Mouse (Mus musculus) E14TG2a.4 (cell line): ENCODE results near the gene Lrrc75a.

Source experiments
- CTCF ChIP-seq: conservative IDR thresholded peaks from 2 replicates; pipeline ENCODE4 v1.5.1; 2014; ENCODE audit warnings: low read length
- POU5F1 ChIP-seq: IDR thresholded peaks from 2 replicates; pipeline ENCODE4 v1.6.1; 2014; ENCODE audit warnings: low read length, borderline replicate concordance

DNA sequence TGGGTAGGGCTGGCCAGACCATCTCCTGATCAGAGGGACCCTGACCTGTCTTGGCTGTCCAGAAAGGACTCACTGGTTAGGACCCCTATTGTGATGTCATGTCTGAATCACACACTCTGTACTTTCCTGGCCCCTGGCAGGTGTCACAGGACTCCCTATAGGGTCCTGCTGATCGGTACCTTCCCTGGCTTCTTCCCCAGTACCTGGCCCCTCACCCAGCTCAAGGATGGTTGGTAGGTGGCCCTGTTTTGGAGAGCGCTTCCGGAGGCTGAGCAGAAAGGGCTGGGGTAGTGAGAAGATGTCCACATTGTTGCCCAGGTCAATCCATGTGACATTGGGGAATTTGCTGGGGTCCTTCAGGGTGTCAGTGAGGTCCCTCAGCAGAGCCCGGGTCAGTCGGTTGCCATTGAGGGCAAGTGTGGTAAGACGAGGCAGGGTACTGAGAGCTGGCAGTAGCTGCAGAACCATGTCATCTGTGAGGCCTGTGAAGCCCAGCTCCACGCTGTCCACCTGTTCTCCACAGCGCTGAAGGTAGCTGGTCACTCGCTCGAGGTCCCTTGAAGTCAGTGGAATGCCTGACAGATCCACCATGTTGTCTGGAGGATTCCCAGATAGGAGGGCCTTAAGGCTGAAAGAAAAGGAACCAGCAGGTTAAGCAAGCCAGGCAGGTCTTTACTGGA is 42.6 kb downstream of the Lrrc75a start:
- TF ChIP-seq CTCF (no peak), POU5F1 (no peak)
